Mouse (Mus musculus) kidney, adult 2 months (tissue): Measurements from ENCODE around the gene Mlana.

ENCODE experiments used
- CTCF ChIP-seq: fragments of 200-500 bp; conservative IDR thresholded peaks from 2 replicates; pipeline ENCODE4 v1.5.1; 2011; ENCODE audit warnings: low read depth, mild to moderate bottlenecking, control low read depth, low read length, moderate library complexity, mixed read lengths; ENCODE audit not compliant: insufficient read depth, insufficient read length
- POLR2A ChIP-seq: fragments of 200-500 bp; IDR thresholded peaks from one replicate; pipeline ENCODE4 v1.6.1; 2011; ENCODE audit warnings: low read depth, low read length, control low read depth

- TF ChIP-seq CTCF (no peak), POLR2A (no peak)
Observed at GRCm38 (mm10) chr19:29663780-29664179, 33.8 kb upstream of the Mlana start.
